Mouse (Mus musculus): Measurements from ENCODE around the gene Btbd35f8. TPM values are rescaled to one million over a fixed set of nuclear protein-coding genes. Genes with fewer than 3 reads are reported as not detected.

Gene Btbd35f8
- polyA plus RNA-seq (2014; fragmentation: Illumina TruSeq; extraction: RNeasy Lipid Tissue Mini Kit (QIAGEN cat#74804); ENCODE audit: low read depth, low replicate concordance), result not detected

GRCm38 (mm10) chrX:34450224-34450623 is at the start of gene Btbd35f8:
TSS of gene Btbd35f8 (plus strand) at chrX:34450524.

Other genes starting within 250 kb of the Btbd35f8 start
- not detected for gene Spin2g, start 211.8 kb upstream of the Btbd35f8 start, polyA plus RNA-seq (2014; fragmentation: Illumina TruSeq; extraction: RNeasy Lipid Tissue Mini Kit (QIAGEN cat#74804); ENCODE audit: low read depth, low replicate concordance)